In genomic region chr16:22545799-22546198, GRCm38 (mm10) we compare ENCODE assay signal across 9 mouse cellular contexts.
A peak's percentile ranks its signal among the peaks of the same experiment; 100 is the strongest.
DNase-seq lines count a peak whose midpoint lies in the region; ATAC-seq and TF ChIP-seq lines count a peak whose summit lies in the region.
"Had no signal": no experiment of that assay in that cellular context is flagged by ENCODE, and none has a peak within 500 bp of the region (broad histone marks: within the 10 kb centered on the region; RNA-seq: fewer than 3 reads in every experiment).

No protein-coding gene starts in this region.

- TF ChIP-seq CTCF in liver, postnatal 0 days (IDR thresholded peaks at IDR 0.05; ENCODE audit: low read depth), result no peak
- TF ChIP-seq CTCF in bone marrow macrophage, adult 2 months (IDR thresholded peaks at IDR 0.05; ENCODE audit: low read depth, low read length), result no peak

- no peaks in the 10 kb centered on the region for H3K36me3 ChIP-seq in liver, postnatal 0 days (replicated peaks; ENCODE audit: insufficient read depth, low read length)
- no peaks in the 10 kb centered on the region for H3K36me3 ChIP-seq in liver, embryonic 11.5 days (ENCODE audit: control insufficient read depth, insufficient read depth, low read length)
- no peaks in the 10 kb centered on the region for H3K36me3 ChIP-seq in midbrain, embryonic 15.5 days (replicated peaks)
- no peaks in the 10 kb centered on the region for H3K36me3 ChIP-seq in liver, embryonic 12.5 days

- WGBS in liver, postnatal 0 days (ENCODE audit: insufficient replicate concordance), result 39% methylated on average over 8 of the region's 8 CpGs
- WGBS in liver, embryonic 11.5 days, result 62% methylated on average over 8 of the region's 8 CpGs
- 73% methylated on average over 8 of the region's 8 CpGs for WGBS in midbrain, embryonic 15.5 days
- WGBS in liver, embryonic 12.5 days (ENCODE audit: insufficient replicate concordance), result 49% methylated on average over 8 of the region's 8 CpGs

- TF ChIP-seq EP300 in liver, postnatal 0 days (IDR thresholded peaks at IDR 0.05; ENCODE audit: low read depth), result no peak

- DNase-seq in heart, adult 11 months, result peak; percentile 90
- no peak for DNase-seq in heart, postnatal 25 days (ENCODE audit: low spot score)
- no peak for DNase-seq in liver, postnatal 0 days
- no peak for DNase-seq in liver, embryonic 11.5 days (ENCODE audit: low spot score)
- DNase-seq in frontal cortex, postnatal 36 days (ENCODE audit: low spot score in 2 of 2), result no peak
- DNase-seq: kidney, adult 11 months had no signal

- intact Hi-C loops in heart, postnatal 25 days (cut with DNase I), result no loop called here

- H3K9me3 ChIP-seq in liver, postnatal 0 days (ENCODE audit: low read length), result no peaks in the 10 kb centered on the region
- H3K9me3 ChIP-seq in liver, embryonic 11.5 days (ENCODE audit: control insufficient read depth, low read length), result no peaks in the 10 kb centered on the region
- H3K9me3 ChIP-seq in midbrain, embryonic 15.5 days, result no peaks in the 10 kb centered on the region
- no peaks in the 10 kb centered on the region for H3K9me3 ChIP-seq in liver, embryonic 12.5 days (replicated peaks)

- H3K27ac ChIP-seq in liver, postnatal 0 days (ENCODE audit: low read depth), result peak overlapping the region; percentile 48; the same call in 1 of the 2 replicates
- H3K27ac ChIP-seq in liver, embryonic 11.5 days (ENCODE audit: low read depth, low read length), result no peak overlapping the region
- H3K27ac ChIP-seq in bone marrow macrophage, adult 2 months (ENCODE audit: insufficient read depth, low read depth, low read length), result peak overlapping the region; percentile 69
- H3K27ac ChIP-seq in midbrain, embryonic 15.5 days, result peak overlapping the region; percentile 72
- H3K27ac ChIP-seq in liver, embryonic 12.5 days, result no peak overlapping the region

- H3K9ac ChIP-seq in liver, postnatal 0 days (replicated peaks), result no peak overlapping the region; the same call in 1 of the 2 replicates
- no peak overlapping the region for H3K9ac ChIP-seq in liver, embryonic 11.5 days (ENCODE audit: low read depth, low read length)
- H3K9ac ChIP-seq in midbrain, embryonic 15.5 days, result no peak overlapping the region
- H3K9ac ChIP-seq in liver, embryonic 12.5 days, result no peak overlapping the region

- no peak for ATAC-seq in liver, postnatal 0 days
- no peak for ATAC-seq in liver, embryonic 11.5 days (replicated peaks; ENCODE audit: low FRiP score)
- no peak for ATAC-seq in midbrain, embryonic 15.5 days (replicated peaks)
- no peak for ATAC-seq in liver, embryonic 12.5 days

- no peaks in the 10 kb centered on the region for H3K27me3 ChIP-seq in liver, postnatal 0 days (ENCODE audit: insufficient read depth, low read length)
- H3K27me3 ChIP-seq in liver, embryonic 11.5 days (replicated peaks; ENCODE audit: control insufficient read depth, insufficient read depth, low read length), result no peaks in the 10 kb centered on the region
- no peaks in the 10 kb centered on the region; the same call in 1 of the 2 replicates for H3K27me3 ChIP-seq in midbrain, embryonic 15.5 days (replicated peaks)
- no peaks in the 10 kb centered on the region for H3K27me3 ChIP-seq in liver, embryonic 12.5 days (replicated peaks)

- H3K4me1 ChIP-seq in liver, postnatal 0 days (ENCODE audit: insufficient read depth), result peaks cover 16% of the 10 kb centered on the region
- H3K4me1 ChIP-seq in liver, embryonic 11.5 days (replicated peaks; ENCODE audit: control insufficient read depth, insufficient read depth, low read length), result peaks cover 4% of the 10 kb centered on the region
- H3K4me1 ChIP-seq in bone marrow macrophage, adult 2 months (ENCODE audit: control insufficient read depth, insufficient read depth, low read length), result peaks cover 29% of the 10 kb centered on the region
- peaks cover 29% of the 10 kb centered on the region for H3K4me1 ChIP-seq in midbrain, embryonic 15.5 days
- peaks cover 20% of the 10 kb centered on the region for H3K4me1 ChIP-seq in liver, embryonic 12.5 days

- H3K4me3 ChIP-seq in liver, postnatal 0 days (ENCODE audit: low read depth, low read length), result no peak overlapping the region
- no peak overlapping the region for H3K4me3 ChIP-seq in liver, embryonic 11.5 days (ENCODE audit: low read depth, low read length)
- no peak overlapping the region for H3K4me3 ChIP-seq in bone marrow macrophage, adult 2 months (ENCODE audit: insufficient read depth, low read length)
- H3K4me3 ChIP-seq in midbrain, embryonic 15.5 days, result no peak overlapping the region
- H3K4me3 ChIP-seq in liver, embryonic 12.5 days, result no peak overlapping the region

- no peak for TF ChIP-seq POLR2A in bone marrow macrophage, adult 2 months (IDR thresholded peaks at IDR 0.05; ENCODE audit: borderline replicate concordance, low read depth, low read length)

- no peak overlapping the region for H3K4me2 ChIP-seq in liver, postnatal 0 days (ENCODE audit: low read depth, low read length)
- H3K4me2 ChIP-seq in liver, embryonic 11.5 days, result no peak overlapping the region
- no peak overlapping the region for H3K4me2 ChIP-seq in midbrain, embryonic 15.5 days
- no peak overlapping the region for H3K4me2 ChIP-seq in liver, embryonic 12.5 days

Comparison
In these comparisons a context has a peak if more than half of its experiments do, and no peak if none do; other contexts are left out.
1. H3K27ac ChIP-seq: peak in liver, postnatal 0 days (single experiment), bone marrow macrophage, adult 2 months (single experiment) and midbrain, embryonic 15.5 days (single experiment); none in liver, embryonic 11.5 days (single experiment) and liver, embryonic 12.5 days (single experiment).